Mouse (Mus musculus): ENCODE measurements around the gene Cnr1.

DNA sequence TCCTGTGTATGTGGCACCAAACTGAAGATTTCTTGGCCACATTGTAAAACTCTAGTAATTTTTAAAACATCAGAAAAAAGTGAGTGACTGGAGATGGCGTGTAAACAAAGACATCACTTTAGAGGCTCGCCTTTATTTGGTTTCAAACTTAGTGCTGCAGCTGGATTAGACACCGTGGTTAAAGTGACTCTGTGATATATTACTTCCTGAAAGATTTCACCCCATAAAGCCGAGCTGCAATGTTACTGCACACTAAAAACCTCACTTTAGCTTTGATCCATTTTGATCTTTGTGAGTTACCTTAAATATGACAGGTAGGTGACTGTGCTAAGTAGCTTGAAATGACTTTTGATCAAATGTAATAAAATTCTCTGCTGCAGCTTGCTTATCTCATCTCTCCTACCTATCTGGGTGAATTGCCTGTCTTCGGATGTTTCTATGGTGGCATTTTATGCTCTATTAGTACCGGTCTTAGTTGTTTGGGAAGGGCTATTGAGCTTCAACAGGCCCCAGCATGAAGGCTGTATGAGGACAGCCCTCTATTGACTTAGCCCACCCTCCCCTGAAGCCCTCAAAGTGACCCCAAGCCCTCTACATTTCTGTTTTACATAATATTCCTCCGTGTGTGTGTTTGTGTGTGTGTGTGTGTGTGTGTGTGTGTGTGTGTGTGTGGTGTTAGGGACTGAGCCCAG, 32.1 kb upstream of the Cnr1 start:
- TF ChIP-seq CTCF (IDR thresholded peaks at IDR 0.05; ENCODE audit: low read depth) (no peak), EP300 (IDR thresholded peaks at IDR 0.05; ENCODE audit: low read depth) (no peak)
